ENCODE assay signal across 15 mouse cellular contexts in the genomic region with DNA sequence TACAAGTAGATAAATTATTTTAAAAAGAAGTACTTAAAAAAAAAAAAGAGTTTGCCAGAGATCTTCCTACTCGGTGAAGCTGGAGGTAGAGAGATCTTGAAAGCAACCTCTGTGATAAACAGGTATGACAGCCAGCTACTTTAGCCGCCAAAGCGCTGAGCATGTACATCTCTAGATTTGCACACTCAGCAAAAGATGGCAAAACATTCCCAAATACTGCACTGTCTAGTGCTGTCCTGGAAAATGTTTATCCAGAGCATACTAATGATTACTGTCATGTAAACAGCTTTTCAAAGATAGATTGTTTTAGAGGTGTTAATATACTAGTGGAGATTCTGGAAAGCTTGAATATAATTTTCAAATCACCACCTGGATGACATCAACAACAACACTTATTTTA.
"Had no signal": no experiment of that assay in that cellular context is flagged by ENCODE, and none has a peak within 500 bp of the region (broad histone marks: within the 10 kb centered on the region; RNA-seq: fewer than 3 reads in every experiment).

No protein-coding gene starts in this region.

- H3K27ac ChIP-seq: kidney, embryonic 15.5 days; liver, embryonic 13.5 days; macrophage; midbrain, embryonic 15.5 days; neural tube, embryonic 12.5 days; neural tube, embryonic 15.5 days had no signal

- ATAC-seq: lung, postnatal 0 days; midbrain, embryonic 15.5 days had no signal

- H3K4me1 ChIP-seq: liver, embryonic 13.5 days; midbrain, embryonic 15.5 days; neural tube, embryonic 12.5 days had no signal

- H3K4me3 ChIP-seq: kidney, embryonic 15.5 days; liver, embryonic 13.5 days; midbrain, embryonic 12.5 days; midbrain, embryonic 15.5 days; neural tube, embryonic 12.5 days; neural tube, embryonic 15.5 days had no signal

- H3K9ac ChIP-seq: kidney, embryonic 15.5 days; liver, embryonic 13.5 days; lung, embryonic 14.5 days; midbrain, embryonic 12.5 days; midbrain, embryonic 15.5 days; neural tube, embryonic 12.5 days; neural tube, embryonic 15.5 days had no signal

- H3K4me2 ChIP-seq: kidney, embryonic 15.5 days; liver, embryonic 13.5 days; lung, embryonic 14.5 days; midbrain, embryonic 12.5 days; midbrain, embryonic 15.5 days; neural tube, embryonic 12.5 days; neural tube, embryonic 15.5 days had no signal

- H3K9me3 ChIP-seq: kidney, embryonic 15.5 days; liver, embryonic 13.5 days; midbrain, embryonic 12.5 days; midbrain, embryonic 15.5 days; neural tube, embryonic 12.5 days; neural tube, embryonic 15.5 days had no signal

- H3K36me3 ChIP-seq: kidney, embryonic 15.5 days; liver, embryonic 13.5 days; midbrain, embryonic 12.5 days; midbrain, embryonic 15.5 days; neural tube, embryonic 12.5 days; neural tube, embryonic 15.5 days had no signal

- DNase-seq: kidney, postnatal 14 days; kidney, postnatal 4 days; left cerebral cortex, postnatal 4 days; liver, embryonic 13.5 days; lung, embryonic 14.5 days; right cerebral cortex, adult 18-20 months; thymus, adult 18-20 months; thymus, postnatal 4 days had no signal

- H3K27me3 ChIP-seq: kidney, embryonic 15.5 days; liver, embryonic 13.5 days; midbrain, embryonic 12.5 days; midbrain, embryonic 15.5 days; neural tube, embryonic 12.5 days; neural tube, embryonic 15.5 days had no signal
